Mouse (Mus musculus): ENCODE measurements around the gene Plpp4. TPM values are rescaled to one million over a fixed set of nuclear protein-coding genes. Genes with fewer than 3 reads are reported as not detected.

Gene Plpp4
- polyA plus RNA-seq, 1 experiment from 2014 or later = not detected

- Histone ChIP-seq H3K4me3 (ENCODE audit: low read depth, low read length) (no peak overlapping the region), H3K9ac (ENCODE audit: low read depth, low read length) (no peak overlapping the region), H3K36me3 (ENCODE audit: control insufficient read depth, insufficient read depth) (no peaks in the 10 kb centered on the region), H3K4me1 (ENCODE audit: control insufficient read depth, low read depth, low read length) (no peaks in the 10 kb centered on the region), H3K9me3 (replicated peaks; ENCODE audit: control insufficient read depth, low read length) (no peaks in the 10 kb centered on the region), H3K27me3 (ENCODE audit: control insufficient read depth, insufficient read depth, low read depth, low read length) (peaks cover 17% of the 10 kb centered on the region), H3K4me2 (ENCODE audit: low read depth, low read length) (no peak overlapping the region), H3K27ac (ENCODE audit: low read length) (no peak overlapping the region)
- WGBS (ENCODE audit: insufficient replicate concordance) = 65% methylated on average over 1 of the region's 1 CpGs
- ATAC-seq (ENCODE audit: low read depth) = no peak
These were observed 2.7 kb upstream of the Plpp4 start for GRCm38 (mm10) chr7:129254126-129254525.

GRCm38 (mm10) chr7:129255406-129255805 is 1.4 kb upstream of the Plpp4 start:
- Histone ChIP-seq H3K27ac (ENCODE audit: low read length) (no peak overlapping the region), H3K4me3 (ENCODE audit: low read depth, low read length) (no peak overlapping the region), H3K27me3 (ENCODE audit: control insufficient read depth, insufficient read depth, low read depth, low read length) (peaks cover 17% of the 10 kb centered on the region), H3K36me3 (ENCODE audit: control insufficient read depth, insufficient read depth) (no peaks in the 10 kb centered on the region), H3K9ac (ENCODE audit: low read depth, low read length) (no peak overlapping the region), H3K4me2 (ENCODE audit: low read depth, low read length) (no peak overlapping the region), H3K9me3 (replicated peaks; ENCODE audit: control insufficient read depth, low read length) (no peaks in the 10 kb centered on the region), H3K4me1 (ENCODE audit: control insufficient read depth, low read depth, low read length) (no peaks in the 10 kb centered on the region)
- no peak for ATAC-seq (ENCODE audit: low read depth)
- 62% methylated on average over 6 of the region's 6 CpGs for WGBS (ENCODE audit: insufficient replicate concordance)

DNA sequence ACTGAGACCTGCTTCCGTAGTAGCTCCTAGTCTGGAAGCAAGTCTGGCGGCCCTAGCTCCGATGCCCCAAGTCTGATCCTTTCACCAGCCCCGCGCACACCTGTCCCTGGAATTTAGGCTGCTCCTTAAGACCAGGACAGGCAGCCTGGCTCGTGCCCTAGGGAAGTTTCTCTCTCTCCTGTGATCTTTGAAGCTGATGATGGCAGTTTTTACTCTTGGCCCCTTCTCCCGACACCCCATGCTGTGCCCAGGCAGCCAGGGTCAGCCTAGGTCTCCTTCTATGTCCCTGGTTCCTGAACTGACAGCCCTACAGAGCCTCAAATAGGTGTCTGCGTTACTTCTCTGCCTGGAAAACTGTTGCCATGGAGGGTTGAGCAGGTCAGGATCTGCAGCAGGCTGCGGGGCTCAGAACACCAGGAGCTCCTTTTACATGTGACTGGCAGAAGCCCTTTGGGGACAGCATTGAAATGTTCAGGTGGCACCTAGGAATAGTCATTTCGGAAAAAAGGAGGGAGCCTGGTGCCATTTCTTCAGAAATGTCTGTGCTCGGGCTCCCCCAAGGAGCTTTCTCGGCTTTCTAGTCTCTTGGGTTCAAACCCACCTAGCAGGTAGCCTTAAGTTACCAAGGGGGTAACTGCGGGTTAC is 665 bp downstream of the Plpp4 start:
- no peak for ATAC-seq (ENCODE audit: low read depth)
- Histone ChIP-seq H3K27ac (ENCODE audit: low read length) (no peak overlapping the region), H3K4me1 (ENCODE audit: control insufficient read depth, low read depth, low read length) (no peaks in the 10 kb centered on the region), H3K4me3 (ENCODE audit: low read depth, low read length) (no peak overlapping the region), H3K9ac (ENCODE audit: low read depth, low read length) (no peak overlapping the region), H3K4me2 (ENCODE audit: low read depth, low read length) (no peak overlapping the region), H3K36me3 (ENCODE audit: control insufficient read depth, insufficient read depth) (no peaks in the 10 kb centered on the region), H3K27me3 (ENCODE audit: control insufficient read depth, insufficient read depth, low read depth, low read length) (peaks cover 17% of the 10 kb centered on the region), H3K9me3 (replicated peaks; ENCODE audit: control insufficient read depth, low read length) (no peaks in the 10 kb centered on the region)
- WGBS (ENCODE audit: insufficient replicate concordance) = 11% methylated on average over 13 of the region's 13 CpGs

DNA sequence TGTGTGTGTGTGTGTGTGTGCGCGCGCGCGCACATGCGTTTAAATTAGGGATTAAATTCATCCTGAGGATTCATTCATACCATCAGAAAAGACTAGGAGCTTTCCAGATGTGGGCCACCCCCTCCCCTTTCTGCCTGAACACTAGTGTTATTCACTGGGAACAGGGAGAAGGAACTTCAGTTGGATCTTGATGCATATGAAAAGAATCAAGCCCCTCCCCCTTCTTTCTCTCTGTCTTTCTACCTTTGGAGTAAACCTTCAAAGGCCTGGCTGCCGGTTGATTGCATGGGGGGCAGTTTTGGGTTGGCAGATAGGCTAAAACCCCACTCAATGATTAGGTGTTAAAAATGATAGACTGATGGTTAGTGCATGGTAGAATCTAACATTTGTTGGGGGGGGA is 1.5 kb downstream of the Plpp4 start:
- H3K9me3 ChIP-seq (replicated peaks; ENCODE audit: control insufficient read depth, low read length) = no peaks in the 10 kb centered on the region
- no peaks in the 10 kb centered on the region for H3K36me3 ChIP-seq (ENCODE audit: control insufficient read depth, insufficient read depth)
- ATAC-seq (ENCODE audit: low read depth) = no peak
- no peak overlapping the region for H3K4me2 ChIP-seq (ENCODE audit: low read depth, low read length)
- H3K4me3 ChIP-seq (ENCODE audit: low read depth, low read length) = no peak overlapping the region
- no peaks in the 10 kb centered on the region for H3K4me1 ChIP-seq (ENCODE audit: control insufficient read depth, low read depth, low read length)
- no peak overlapping the region for H3K27ac ChIP-seq (ENCODE audit: low read length)
- WGBS (ENCODE audit: insufficient replicate concordance) = 70% methylated on average over 7 of the region's 7 CpGs
- H3K9ac ChIP-seq (ENCODE audit: low read depth, low read length) = no peak overlapping the region
- peaks cover 17% of the 10 kb centered on the region for H3K27me3 ChIP-seq (ENCODE audit: control insufficient read depth, insufficient read depth, low read depth, low read length)

- ATAC-seq (ENCODE audit: low read depth) = no peak
- H3K36me3 ChIP-seq (ENCODE audit: control insufficient read depth, insufficient read depth) = no peaks in the 10 kb centered on the region
These were observed 2.4 kb downstream of the Plpp4 start for GRCm38 (mm10) chr7:129259195-129259594.

GRCm38 (mm10) chr7:129273867-129274266 is 17.0 kb downstream of the Plpp4 start:
- Histone ChIP-seq H3K4me2 (ENCODE audit: low read depth, low read length) (no peak overlapping the region), H3K27me3 (ENCODE audit: control insufficient read depth, insufficient read depth, low read depth, low read length) (no peaks in the 10 kb centered on the region), H3K9ac (ENCODE audit: low read depth, low read length) (no peak overlapping the region), H3K4me3 (ENCODE audit: low read depth, low read length) (no peak overlapping the region), H3K9me3 (replicated peaks; ENCODE audit: control insufficient read depth, low read length) (no peaks in the 10 kb centered on the region; the same call in 1 of the 2 replicates), H3K4me1 (ENCODE audit: control insufficient read depth, low read depth, low read length) (no peaks in the 10 kb centered on the region), H3K36me3 (ENCODE audit: control insufficient read depth, insufficient read depth) (no peaks in the 10 kb centered on the region), H3K27ac (ENCODE audit: low read length) (no peak overlapping the region)
- ATAC-seq (ENCODE audit: low read depth) = no peak
- 74% methylated on average over 4 of the region's 4 CpGs for WGBS (ENCODE audit: insufficient replicate concordance)

More at GRCm38 (mm10) chr7:129259195-129259594, 2.4 kb downstream of the Plpp4 start:
- peaks cover 17% of the 10 kb centered on the region for H3K27me3 ChIP-seq (ENCODE audit: control insufficient read depth, insufficient read depth, low read depth, low read length)
- no peak overlapping the region for H3K9ac ChIP-seq (ENCODE audit: low read depth, low read length)
- H3K4me3 ChIP-seq (ENCODE audit: low read depth, low read length) = no peak overlapping the region
- no peaks in the 10 kb centered on the region for H3K9me3 ChIP-seq (replicated peaks; ENCODE audit: control insufficient read depth, low read length)
- WGBS (ENCODE audit: insufficient replicate concordance) = 53% methylated on average over 6 of the region's 6 CpGs
- H3K4me1 ChIP-seq (ENCODE audit: control insufficient read depth, low read depth, low read length) = no peaks in the 10 kb centered on the region
- H3K27ac ChIP-seq (ENCODE audit: low read length) = no peak overlapping the region
- H3K4me2 ChIP-seq (ENCODE audit: low read depth, low read length) = no peak overlapping the region

GRCm38 (mm10) chr7:129274726-129275125 is 17.9 kb downstream of the Plpp4 start:
- Histone ChIP-seq H3K36me3 (ENCODE audit: control insufficient read depth, insufficient read depth) (no peaks in the 10 kb centered on the region), H3K4me1 (ENCODE audit: control insufficient read depth, low read depth, low read length) (no peaks in the 10 kb centered on the region), H3K27me3 (ENCODE audit: control insufficient read depth, insufficient read depth, low read depth, low read length) (no peaks in the 10 kb centered on the region), H3K9me3 (replicated peaks; ENCODE audit: control insufficient read depth, low read length) (no peaks in the 10 kb centered on the region; the same call in 1 of the 2 replicates), H3K4me2 (ENCODE audit: low read depth, low read length) (no peak overlapping the region), H3K4me3 (ENCODE audit: low read depth, low read length) (no peak overlapping the region), H3K27ac (ENCODE audit: low read length) (no peak overlapping the region), H3K9ac (ENCODE audit: low read depth, low read length) (no peak overlapping the region)
- no peak for ATAC-seq (ENCODE audit: low read depth)
- WGBS (ENCODE audit: insufficient replicate concordance) = 58% methylated on average over 5 of the region's 5 CpGs

- ATAC-seq (ENCODE audit: low read depth) = no peak
- Histone ChIP-seq H3K36me3 (ENCODE audit: control insufficient read depth, insufficient read depth) (no peaks in the 10 kb centered on the region), H3K4me2 (ENCODE audit: low read depth, low read length) (no peak overlapping the region), H3K9me3 (replicated peaks; ENCODE audit: control insufficient read depth, low read length) (no peaks in the 10 kb centered on the region; the same call in 1 of the 2 replicates), H3K27me3 (ENCODE audit: control insufficient read depth, insufficient read depth, low read depth, low read length) (no peaks in the 10 kb centered on the region), H3K27ac (ENCODE audit: low read length) (no peak overlapping the region), H3K4me3 (ENCODE audit: low read depth, low read length) (no peak overlapping the region), H3K4me1 (ENCODE audit: control insufficient read depth, low read depth, low read length) (no peaks in the 10 kb centered on the region), H3K9ac (ENCODE audit: low read depth, low read length) (no peak overlapping the region)
- WGBS (ENCODE audit: insufficient replicate concordance) = 64% methylated on average over 5 of the region's 5 CpGs
These were observed 20.9 kb downstream of the Plpp4 start for GRCm38 (mm10) chr7:129277751-129278150.

DNA sequence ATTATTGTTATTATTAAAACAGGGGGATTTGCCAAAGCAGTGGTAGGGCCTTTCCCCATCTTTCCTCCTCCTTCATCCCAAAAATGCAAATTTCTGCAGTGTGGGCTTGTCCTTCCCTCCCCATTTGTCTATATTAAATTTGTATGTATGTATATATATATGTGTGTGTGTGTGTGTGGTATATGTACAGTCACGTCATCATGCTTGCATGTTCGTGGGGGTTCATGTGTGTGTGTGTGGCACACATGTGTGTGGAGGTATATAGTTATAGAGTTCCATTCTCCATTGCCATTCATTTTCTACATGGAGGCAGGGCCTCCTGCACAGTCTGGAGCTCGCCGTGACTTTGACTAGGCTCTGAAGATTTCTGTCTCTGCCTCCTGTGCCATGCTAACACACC is 22.0 kb downstream of the Plpp4 start:
- H3K27me3 ChIP-seq (ENCODE audit: control insufficient read depth, insufficient read depth, low read depth, low read length) = no peaks in the 10 kb centered on the region
- no peak overlapping the region for H3K9ac ChIP-seq (ENCODE audit: low read depth, low read length)
- H3K4me1 ChIP-seq (ENCODE audit: control insufficient read depth, low read depth, low read length) = no peaks in the 10 kb centered on the region
- no peak overlapping the region for H3K27ac ChIP-seq (ENCODE audit: low read length)
- WGBS (ENCODE audit: insufficient replicate concordance) = 53% methylated on average over 4 of the region's 4 CpGs
- no peaks in the 10 kb centered on the region for H3K36me3 ChIP-seq (ENCODE audit: control insufficient read depth, insufficient read depth)
- no peak for ATAC-seq (ENCODE audit: low read depth)
- no peaks in the 10 kb centered on the region; the same call in 1 of the 2 replicates for H3K9me3 ChIP-seq (replicated peaks; ENCODE audit: control insufficient read depth, low read length)
- H3K4me3 ChIP-seq (ENCODE audit: low read depth, low read length) = no peak overlapping the region
- no peak overlapping the region for H3K4me2 ChIP-seq (ENCODE audit: low read depth, low read length)

All from liver, embryonic 16.5 days (tissue).